Mouse (Mus musculus) cerebellum, adult 9-10 months (tissue): Measurements from ENCODE around the gene Kctd20.
A peak's percentile ranks its signal among the peaks of the same experiment; 100 is the strongest.

Experiments used
- DNase-seq: peaks from one replicate; pipeline ENCODE4 v3.0.0; 2022

Kctd20 gene

DNA sequence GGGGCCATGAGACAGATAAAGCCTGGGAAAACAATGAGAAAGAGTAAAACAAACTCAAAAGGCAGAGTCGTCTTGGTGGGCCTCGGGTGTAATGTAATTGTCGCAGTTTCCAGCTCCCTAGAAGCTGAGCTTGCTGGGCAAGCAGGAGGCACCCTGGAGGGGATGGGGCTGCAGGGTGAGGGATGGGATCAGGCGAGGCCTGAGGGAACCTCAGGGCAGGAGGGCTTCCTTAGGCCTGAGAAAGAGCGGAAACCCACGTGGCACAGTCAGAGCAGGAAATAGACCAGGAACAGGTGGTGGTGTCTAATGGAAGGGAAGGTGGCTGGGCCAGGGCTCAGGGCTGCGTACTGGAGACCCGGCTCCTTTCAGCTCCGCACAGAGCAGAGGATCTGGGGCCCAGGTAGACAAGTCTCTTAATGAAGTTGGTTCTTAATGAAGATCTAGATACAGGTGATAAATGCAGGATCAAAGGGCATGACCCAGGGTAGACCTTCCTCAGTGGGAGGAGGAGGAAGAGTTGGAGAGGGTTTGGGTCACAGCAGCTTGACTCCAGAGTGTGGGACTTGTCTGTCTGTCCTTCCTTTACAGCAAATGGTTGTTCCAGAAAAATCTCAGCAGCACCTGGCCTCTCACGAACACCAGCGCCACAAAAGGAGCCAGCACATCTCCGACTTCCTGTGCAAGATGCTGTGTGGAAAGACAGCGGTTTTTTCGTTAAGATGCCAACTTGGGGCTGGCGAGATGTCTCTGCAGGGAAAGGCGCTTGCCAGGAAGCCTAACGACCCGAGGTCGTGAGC is 17.4 kb upstream of the Kctd20 start:
- no peak for DNase-seq

DNA sequence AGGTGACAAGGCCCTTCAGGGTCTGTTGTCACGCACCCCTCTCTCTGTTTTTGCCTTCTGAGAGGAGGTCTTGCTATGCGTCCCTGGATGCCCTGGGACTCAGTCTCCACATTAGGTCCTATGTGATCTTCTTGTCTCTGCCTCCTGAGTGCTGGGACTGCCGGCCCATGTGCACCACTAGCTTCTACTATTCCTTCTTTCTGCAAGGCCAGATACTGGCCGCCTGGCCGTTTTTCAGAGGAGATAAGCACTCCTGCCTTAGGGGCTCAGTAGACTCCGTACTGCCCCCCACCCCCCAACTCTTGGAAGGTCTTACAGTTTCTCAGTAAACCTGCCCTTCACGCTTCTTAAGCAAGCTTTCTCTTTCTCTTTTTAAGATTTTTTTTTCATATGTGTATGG is 15.6 kb upstream of the Kctd20 start:
- DNase-seq: no peak

DNA sequence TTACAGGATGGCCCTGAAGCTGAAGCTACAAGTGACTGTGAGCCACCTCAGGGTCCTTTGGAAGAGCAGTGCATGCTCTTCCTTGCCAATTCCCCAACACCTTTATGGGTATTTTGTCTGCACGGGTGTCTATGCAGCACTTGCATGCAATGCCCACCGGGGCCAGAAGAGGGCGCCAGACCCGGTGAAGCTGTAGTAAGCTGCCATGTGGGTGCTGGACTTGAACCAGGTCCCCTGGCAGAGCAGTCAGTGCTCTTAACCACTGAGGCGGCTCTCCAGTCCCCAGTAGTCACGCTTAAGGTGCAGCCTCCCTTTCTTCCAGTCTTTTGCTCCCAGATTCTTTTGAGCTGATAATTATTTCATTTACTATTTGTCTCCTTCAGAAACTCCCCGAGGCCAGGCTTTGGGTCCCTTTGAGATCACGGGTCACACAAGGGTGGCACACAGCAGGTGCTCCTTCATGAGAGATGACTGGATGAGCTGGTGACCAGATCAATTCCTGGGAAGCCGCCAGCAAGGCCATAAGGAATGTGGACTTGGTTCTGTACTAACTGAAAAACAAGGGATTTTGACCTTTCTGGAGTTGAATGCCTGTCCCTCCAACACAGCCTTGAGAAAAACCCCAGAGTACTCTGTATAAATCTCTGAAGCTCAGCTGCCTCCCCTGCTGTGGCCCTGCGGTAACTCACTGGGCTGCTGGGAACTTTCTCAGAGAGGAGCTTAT is 15.0 kb upstream of the Kctd20 start:
- DNase-seq: no peak

DNA sequence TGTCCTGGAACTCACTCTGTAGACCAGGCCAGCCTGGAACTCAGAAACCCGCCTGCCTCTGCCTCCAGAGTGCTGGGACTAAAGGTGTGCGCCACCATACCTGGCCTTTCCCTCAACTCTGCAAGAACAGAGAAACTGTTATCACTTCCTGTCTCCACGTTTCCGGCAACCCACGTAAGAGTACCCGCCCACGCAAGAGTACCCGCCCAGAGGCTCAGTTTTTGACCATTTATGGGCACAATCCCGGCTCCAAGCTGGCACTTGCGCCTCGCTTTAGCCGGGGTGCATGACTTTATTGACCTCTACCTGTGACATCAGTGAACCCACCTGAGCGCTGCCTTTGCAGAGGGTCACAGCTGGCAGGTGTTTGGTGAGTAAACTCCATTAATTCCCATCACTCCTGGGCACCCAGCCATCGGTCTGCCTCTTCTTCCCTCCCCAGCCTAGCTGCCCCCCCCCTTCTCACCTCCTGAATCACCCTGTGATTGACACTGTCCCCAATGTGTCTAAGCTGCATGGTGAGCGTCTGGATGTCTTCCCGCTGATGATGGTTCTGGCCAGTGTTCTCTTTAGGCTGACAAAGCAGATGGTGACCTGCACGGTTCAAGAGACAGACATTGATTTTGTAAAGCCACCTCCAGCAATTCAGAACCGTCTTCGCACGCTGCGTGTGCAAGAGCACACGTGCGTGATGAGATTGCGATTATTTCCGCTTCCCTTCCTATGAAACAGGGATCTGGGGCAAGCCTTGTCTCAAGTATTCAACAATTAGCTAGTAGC is 10.8 kb upstream of the Kctd20 start:
- DNase-seq: peak; percentile 41

DNA sequence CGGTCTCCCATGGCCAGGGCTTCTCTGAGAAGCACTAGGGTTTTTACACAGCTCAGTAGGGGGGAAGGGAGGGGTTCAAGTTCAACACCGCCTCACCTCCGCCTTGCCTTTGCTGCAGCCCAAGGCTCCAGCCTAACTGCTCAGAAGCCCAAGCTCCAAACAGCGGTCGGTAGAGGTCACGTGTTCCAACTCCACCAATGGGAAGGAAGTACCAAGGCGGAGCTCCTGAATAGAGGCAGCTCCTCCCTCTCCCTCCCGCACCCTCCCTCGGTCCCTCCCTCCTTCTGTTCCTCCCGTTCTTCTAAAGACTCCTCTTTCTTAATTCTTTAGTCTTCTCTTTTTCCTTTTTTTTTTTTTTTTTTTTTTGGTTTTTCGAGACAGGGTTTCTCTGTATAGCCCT is 9.6 kb upstream of the Kctd20 start:
- no peak for DNase-seq

DNA sequence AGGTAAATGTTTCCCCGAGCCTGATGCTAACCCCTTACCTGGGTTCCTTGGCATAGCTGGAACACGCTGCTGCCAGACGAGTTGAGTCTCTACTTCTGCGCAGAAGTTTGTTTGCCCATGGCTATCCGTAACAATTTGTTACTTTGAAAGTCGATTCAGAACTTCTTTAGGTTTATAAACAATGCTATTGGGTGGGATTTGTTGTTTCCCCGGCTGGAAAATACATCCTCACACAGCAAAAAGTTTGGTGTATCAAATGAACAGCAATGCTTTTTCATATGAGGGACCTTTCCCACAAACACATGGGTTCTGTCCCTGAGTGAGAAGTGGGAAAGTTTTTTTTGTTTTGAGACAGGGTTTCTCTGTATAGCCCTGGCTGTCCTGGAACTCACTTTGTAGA is 8.0 kb upstream of the Kctd20 start, which contains the start of gene Pxt1:
Pxt1 (minus strand) TSS at position 101 of the 400 bp plus-strand sequence.
- no peak for DNase-seq

DNA sequence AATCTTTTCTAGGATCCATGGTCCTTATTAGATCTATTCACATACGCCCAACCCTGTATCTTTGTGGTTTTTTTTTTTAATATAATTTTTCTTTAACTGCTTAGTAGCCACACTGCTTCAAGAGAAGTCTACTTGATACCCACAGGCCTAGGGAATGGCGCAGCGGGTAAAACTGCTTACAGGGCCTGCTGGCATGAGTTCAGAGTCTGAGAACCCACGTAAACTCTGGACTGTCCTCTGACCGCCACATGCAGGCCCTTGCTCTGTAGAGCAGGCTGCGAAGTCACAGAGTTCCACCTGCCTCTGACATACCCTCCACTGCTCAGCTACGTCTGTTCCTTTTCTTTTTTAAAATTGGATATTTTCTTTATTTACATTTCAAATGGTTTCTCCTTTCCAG is 7.3 kb upstream of the Kctd20 start:
- no peak for DNase-seq

DNA sequence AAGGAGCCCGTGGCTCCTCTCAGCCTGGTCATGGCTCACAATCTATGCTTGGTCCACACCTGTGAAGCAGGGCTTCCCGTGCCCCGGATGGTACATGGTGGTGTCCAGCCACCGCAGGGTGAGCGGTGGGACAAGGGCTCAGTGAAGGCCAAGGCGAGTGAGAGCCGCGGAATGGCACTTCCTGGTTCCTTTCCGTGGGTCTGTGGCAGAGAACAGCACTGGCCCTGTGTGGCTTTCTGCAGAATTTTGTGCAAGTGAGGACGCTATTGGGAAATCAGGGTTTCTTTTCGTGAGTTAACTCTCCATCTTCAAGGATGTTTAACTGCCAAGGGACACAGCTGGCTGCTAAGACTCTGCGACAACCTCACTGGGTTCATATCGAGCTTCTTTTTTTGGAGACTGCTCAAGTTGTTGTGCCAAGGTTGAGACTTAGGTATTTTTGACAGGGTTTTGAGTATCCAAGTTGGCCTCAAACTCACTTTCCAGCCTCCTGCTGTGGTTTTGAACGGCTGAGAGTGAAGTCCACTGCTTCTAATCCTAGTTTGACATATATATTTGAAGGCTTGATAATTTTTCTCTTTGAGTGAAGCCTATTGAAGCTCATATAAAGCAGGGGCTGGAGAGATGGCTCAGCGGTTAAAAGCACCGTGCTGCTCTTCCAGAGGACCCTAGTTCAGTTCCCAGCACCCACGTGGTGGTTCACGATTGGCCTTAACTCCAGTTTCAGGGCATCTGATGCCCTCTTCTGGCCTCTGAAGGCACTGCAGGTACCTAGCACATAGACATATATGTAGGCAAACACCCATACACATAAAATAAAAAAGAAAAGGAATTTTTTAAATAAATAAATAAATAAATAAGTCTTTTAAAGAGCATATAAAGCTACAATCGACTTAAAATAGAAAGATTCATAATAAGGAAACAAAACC is 4.5 kb upstream of the Kctd20 start:
- no peak for DNase-seq

DNA sequence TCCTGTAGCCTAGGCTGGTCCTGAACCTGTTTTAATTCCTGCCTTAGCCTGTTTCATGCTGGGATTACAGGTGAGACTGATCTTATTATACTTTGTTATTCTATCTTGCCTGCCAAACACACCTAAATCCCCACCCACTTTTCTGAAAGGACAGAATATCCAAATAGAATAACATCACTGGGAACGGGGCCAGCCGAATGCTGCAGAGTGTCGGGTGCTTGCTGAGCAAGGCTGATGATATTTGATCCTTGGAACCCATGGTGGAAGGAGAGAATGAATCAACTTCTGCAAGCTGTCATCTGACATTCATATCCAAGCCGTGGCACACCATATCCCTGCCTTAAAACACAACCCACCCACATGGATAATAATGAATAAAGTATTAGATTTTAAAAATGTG is 3.1 kb upstream of the Kctd20 start:
- no peak for DNase-seq

DNA sequence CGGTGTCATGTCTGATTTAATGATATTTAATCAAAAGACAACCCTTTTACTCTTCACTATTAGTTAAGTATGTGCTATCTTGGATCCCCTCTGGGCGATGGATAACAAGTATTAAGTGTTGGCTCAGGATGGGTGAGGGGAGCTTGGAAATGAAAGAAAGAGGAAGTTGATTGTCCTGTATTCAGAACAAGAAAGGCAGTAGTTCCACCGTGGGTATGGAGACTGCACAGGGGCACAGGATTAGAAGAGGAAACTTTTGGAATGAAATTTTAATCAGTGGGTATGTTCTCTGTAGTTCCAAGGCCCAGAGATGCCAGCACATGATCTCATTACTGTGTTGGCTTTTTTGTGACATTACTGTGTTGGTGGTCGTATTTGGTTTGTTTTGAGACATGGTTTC is 999 bp upstream of the Kctd20 start:
- DNase-seq: no peak

DNA sequence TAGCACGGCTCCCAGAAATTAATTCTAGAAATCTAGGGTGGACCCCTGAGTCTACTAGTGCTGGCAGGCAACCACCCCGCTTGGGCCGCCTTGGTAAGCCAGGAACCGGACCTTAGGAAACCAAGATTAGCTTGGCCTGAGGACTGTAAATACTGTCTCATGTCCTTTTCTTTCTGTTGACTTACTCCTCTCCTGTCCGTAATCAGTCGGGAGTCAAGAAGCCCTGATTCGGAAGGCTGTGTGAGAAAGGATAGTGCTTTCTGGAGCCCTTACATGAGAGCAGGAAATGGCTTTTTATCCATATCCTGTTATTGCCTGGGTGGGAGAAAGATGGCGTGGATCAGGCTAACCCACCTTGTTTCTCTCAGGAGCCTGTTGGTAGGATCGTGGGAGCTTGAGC is 1.5 kb downstream of the Kctd20 start:
- no peak for DNase-seq

DNA sequence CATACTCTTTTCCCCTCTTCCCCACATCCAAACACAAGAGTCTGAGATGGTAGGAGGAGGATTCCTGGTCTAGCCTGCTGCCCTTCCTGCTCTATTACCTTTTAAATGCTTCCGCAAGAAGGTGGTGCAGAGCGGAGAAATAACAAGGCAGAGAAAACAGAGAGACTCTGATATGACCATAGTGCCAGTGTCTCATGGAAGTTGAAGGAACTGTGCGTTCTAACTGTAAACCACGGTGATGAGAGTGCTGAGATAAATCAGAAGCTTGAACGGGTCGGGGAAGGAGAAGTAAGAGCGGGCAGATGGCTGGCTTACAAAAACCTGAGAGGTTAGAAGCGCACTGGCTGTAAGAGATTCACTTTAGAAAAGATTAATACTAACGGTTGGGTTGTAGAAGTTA is 2.7 kb downstream of the Kctd20 start:
- DNase-seq: no peak

DNA sequence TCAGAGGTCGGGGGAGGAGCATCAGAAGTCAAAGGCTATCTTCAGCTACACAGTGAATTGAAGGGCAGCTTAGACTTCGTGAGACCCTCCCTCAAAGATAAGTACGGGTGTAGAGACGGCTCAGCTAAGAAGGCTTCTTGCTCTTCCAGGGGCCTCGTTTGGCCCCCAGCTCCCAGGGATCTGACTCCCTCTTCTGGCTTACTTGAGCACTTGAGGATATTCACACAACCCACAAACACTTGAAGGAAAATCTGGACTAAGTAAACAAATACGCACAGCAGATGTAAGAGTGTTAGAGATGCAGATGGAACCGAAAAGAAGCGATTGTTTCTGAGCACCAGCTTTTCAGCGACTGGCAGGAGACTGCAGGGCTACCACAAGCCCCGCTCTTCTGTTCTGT is 8.8 kb downstream of the Kctd20 start:
- no peak for DNase-seq

DNA sequence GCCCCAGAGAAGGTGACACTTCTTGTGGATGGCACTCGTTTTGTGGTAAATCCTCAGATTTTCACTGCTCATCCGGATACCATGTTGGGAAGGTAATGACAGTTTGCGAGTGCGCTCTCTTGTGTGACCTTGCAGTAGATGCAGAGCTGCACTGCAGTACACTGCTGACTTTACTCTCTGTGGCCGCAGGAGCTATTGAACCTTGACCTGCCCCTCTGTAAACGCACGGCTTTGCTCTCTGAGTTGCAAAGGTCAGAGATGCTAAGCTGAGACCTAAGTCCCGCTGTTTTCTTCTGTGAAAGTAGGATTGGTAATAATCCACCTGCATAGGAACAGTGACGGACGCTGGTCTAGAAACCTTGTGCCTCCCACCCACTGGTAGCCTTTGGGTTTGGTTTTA is 9.8 kb downstream of the Kctd20 start:
- DNase-seq: no peak

DNA sequence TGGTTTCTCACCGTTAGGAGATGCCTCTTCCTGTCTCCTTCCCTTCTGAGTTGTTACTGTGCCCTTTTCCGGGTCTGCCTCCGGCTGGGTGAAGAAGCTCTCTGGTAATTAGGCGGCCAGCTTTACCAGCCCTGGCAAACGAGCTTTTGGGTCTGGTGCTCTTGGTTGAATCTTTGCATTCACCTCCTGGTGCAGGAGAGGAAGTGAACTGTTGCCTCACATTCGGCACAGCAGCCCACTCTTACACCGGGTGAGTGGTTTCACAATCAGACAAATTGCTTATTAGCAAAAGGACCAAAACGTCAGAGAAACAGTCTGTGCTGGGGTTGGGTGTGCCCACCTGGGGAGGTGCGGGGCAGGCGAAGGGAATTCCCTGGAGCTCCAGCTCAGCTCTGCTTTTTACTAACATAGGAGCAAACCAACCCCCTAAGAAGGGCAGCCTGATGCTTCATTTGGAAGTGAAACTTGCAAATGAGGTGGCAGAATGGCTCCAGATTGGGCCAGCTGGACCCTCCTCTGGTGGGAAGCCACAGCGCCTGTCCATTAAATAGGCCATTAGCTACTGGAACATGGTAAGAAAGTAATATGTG is 15.4 kb downstream of the Kctd20 start:
- DNase-seq: no peak

DNA sequence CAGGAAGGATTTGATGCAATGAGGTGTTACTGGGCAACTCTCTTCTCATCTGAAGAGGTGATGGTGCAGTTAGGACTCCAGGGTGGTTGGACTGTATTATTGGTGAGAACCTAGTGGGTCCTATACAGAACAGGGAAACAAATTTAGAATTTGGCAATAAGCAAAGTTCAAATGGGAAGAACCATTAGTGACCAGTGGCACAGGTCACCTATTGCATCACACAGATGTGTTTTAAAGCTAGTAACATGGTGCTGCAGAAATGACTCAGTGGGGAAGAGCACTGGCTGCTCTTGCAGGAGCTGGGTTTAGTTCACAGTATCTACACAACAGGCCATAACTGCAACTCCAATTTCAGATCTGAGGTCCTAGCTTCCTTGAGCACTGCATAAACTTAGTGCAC is 18.4 kb downstream of the Kctd20 start:
- no peak for DNase-seq

DNA sequence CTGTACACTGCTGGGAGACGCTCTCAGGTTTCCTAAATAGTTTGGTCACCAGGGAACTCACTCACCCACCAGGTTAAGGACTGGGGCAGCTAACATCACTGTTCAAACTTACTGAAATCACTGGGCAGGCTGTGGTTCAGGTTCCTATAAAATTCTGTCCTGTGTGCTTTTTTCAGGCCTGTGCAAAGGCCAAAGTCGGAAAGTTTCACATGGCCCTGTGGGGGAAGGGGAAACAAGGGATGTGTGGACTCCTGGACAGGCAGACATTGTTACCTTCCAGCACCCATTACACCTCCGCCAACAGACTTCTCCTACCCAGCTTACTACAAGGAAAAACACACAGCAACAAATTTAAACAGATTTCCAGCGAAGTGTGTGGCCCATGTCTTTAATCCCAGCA is 27.3 kb downstream of the Kctd20 start:
- no peak for DNase-seq

DNA sequence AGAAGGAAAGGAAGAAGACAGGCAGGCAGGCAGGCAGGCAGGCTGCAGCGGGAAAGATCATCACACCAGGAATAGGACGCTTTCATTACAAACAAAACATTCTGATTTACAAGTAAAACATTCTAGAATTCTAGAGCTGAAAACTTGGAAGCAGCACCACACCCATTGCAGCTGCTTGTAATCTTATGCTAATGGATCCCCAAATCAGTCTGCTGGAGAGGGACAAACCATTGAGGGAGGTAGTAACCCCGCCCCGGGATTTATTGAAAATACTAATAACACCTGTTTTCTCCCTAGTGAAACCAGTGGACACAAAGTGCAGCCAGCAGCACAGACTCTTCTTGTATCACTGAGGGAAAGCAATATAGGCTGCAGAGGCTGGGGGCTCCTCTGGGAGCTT is 29.3 kb downstream of the Kctd20 start:
- DNase-seq: no peak

DNA sequence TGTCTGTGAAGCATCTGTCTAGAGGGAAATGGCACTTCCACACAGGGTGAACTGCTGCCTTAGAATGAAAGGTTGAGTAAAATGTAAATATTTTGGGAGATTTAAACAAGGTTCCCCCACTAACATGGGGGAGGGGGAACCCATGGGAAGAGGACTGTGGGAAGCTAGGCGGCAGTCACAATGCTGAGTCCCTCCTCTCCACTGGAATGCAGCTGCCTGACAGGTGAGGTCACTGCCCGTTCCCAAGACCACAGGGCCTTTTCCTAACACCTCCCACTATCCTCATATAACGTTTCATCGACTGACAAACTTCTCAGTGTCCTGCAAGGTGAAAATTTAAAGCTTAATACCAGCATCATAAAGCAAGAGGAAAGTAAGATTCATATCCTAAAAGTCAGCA is 30.8 kb downstream of the Kctd20 start:
- DNase-seq: no peak

DNA sequence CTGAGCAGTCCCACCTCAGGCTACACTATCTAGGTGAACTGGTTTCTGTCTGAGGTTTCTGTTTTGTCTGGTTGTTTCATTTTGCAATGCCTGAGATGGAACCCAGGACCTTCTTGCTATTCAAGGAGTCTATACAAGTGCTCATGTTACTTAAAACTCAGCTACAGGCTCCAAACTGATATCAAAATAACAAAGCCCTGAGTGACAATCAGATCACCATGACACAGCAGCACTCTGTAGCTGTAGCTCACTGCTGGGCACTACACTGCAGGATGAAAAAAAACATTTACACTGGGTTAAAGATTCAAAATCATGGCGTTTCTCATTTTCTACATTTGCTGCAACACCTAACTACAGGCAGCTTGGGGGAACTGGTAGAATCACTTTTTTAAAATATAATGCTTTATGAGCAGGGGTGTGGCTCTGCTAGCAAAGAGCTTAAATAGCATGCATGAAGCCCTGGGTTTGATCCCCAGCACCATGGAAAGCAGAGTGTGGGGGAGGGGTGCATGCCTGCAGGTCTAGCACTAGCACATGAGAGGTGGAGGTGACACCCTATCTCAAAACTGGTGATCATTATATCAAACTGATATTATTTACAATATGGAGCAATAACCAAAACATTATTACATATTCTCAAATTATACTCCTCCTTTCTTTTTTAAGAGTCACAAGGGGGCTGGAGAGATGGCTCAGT is 33.1 kb downstream of the Kctd20 start:
- no peak for DNase-seq

DNA sequence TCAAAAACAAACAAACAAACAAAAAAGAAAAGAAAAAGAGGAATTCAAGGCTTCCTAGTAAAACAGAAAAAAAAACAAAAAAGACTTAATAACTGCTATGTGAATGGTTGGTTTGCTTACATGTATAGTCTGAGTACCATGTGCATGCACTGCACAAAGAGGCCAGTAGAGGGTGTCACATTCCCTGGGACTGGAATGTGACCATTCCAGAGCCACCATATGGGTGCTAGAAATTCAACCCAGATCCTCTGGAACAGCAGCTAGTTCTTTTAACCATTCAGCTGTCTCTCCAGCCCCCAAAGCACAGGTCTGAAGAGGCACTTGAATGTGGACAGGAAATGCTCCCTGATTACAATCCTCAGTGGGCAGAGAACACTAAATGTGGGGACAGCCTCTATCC is 35.1 kb downstream of the Kctd20 start:
- no peak for DNase-seq

DNA sequence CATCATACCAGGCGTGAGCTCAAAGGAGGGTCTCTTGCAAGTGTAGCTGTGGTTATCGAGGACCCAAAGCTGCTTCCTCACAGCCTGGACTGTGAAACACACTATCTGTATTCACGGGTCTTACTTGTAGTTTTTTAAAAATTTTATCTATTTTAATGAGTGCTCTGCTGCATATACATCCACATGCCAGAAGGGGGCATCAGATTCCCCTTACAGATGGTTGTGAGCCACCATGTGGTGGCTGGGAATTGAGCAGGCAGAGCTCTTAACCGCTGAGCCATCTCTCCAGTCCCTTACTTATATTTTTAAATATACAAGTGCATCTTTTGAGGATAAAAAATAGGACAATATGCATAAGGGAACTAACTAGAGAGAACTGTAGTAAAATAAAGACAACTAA is 36.0 kb downstream of the Kctd20 start:
- DNase-seq: peak; percentile 43
